Mouse (Mus musculus) neural tube, embryonic 11.5 days (tissue): ENCODE results near the gene Rnf207. TPM values are rescaled to one million over a fixed set of nuclear protein-coding genes. Genes with fewer than 3 reads are reported as not detected.

Experiments used
- polyA plus RNA-seq: library from polyadenylated mRNA; unstranded; fragments of >200 nt; fragmentation: Nextera tagmentation; extraction: Ambion mirVana; gene quantifications from 2 replicates; pipeline ENCODE4 v1.2.1, GENCODE M21; 2014

Rnf207 gene
- polyA plus RNA-seq, 1 experiment from 2014 or later, result 2.1 TPM

Other genes with a start within 250 kb of the Rnf207 start
- 7.2 and 7.3 TPM in 2 replicates for gene Plekhg5, start 246.5 kb downstream of the Rnf207 start, polyA plus RNA-seq
- 0.42 and 0.62 TPM in 2 replicates for gene Tnfrsf25, start 203.1 kb downstream of the Rnf207 start, polyA plus RNA-seq
- 0.48 and 1.1 TPM in 2 replicates for gene Espn, start 166.6 kb downstream of the Rnf207 start, polyA plus RNA-seq
- gene Hes2, start 160.1 kb downstream of the Rnf207 start, polyA plus RNA-seq, result 2.9 and 3.5 TPM in 2 replicates
- gene Acot7, start 140.9 kb downstream of the Rnf207 start, polyA plus RNA-seq, result 159 and 173 TPM in 2 replicates
- gene Gpr153, start 44.8 kb downstream of the Rnf207 start, polyA plus RNA-seq, result 8.3 and 8.9 TPM in 2 replicates
- gene Hes3, start 27.3 kb downstream of the Rnf207 start, polyA plus RNA-seq, result 1.6 and 2.3 TPM in 2 replicates
- gene Icmt, start 21.8 kb downstream of the Rnf207 start, polyA plus RNA-seq, result 27.1 and 31.3 TPM in 2 replicates
- gene Rpl22, start 6.7 kb upstream of the Rnf207 start, polyA plus RNA-seq, result 311 and 312 TPM in 2 replicates
- 0.20 and 0.31 TPM in 2 replicates for gene Chd5, start 19.7 kb upstream of the Rnf207 start, polyA plus RNA-seq
- gene Nphp4, start 157.7 kb upstream of the Rnf207 start, polyA plus RNA-seq, result 4.6 and 5.0 TPM in 2 replicates
- 8.5 and 8.6 TPM in 2 replicates for gene Kcnab2, start 158.9 kb upstream of the Rnf207 start, polyA plus RNA-seq